Mouse (Mus musculus) liver, adult 2 months (tissue): ENCODE results near the gene Acss2.

Experiments
- CTCF ChIP-seq: fragments of 200-500 bp; IDR thresholded peaks from 2 replicates; pipeline ENCODE4 v1.5.1; 2011; ENCODE audit warnings: low read depth, low read length, control low read depth
- POLR2A ChIP-seq: fragments of 200-500 bp; IDR thresholded peaks from 2 replicates; pipeline ENCODE4 v1.6.1; 2011; ENCODE audit warnings: low read length, control low read depth; ENCODE audit not compliant: insufficient read depth; ENCODE audit errors: extremely low read depth

DNA sequence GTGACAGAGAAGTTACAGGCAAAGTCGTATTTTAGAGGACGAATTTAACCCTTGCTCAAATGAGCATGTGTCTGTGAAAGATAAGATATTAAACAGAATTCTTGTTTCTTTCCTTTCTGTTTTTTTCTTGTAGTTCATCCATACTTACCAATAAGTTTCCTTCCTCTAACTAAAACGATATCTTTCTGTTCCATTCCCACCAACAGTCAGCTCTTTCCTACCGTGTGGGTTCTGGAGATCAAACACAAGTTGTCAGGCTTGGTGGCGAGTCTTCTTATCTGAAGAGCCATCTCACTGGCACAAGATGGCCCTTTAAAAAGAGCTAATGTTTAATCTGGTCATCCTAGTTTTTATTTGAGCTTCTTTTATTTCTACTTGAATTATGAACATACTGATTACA lies 9.6 kb downstream of the Acss2 start:
- no peak for TF ChIP-seq CTCF
- TF ChIP-seq POLR2A = no peak
